Mouse (Mus musculus) CH12.LX (cell line): Measurements from ENCODE around the gene Emc10. TPM values are rescaled to one million over a fixed set of nuclear protein-coding genes. Genes with fewer than 3 reads are reported as not detected.
A peak's percentile ranks its signal among the peaks of the same experiment; 100 is the strongest.

Experiments used
- DNase-seq: peaks from one replicate; pipeline ENCODE4 v3.0.0-alpha.2; 2013; ENCODE audit errors: extremely low read depth
- H3K27ac ChIP-seq: 2 replicates; pipeline ENCODE4 v1.5.1; 2012; ENCODE audit warnings: low read depth, mild to moderate bottlenecking, control low read depth, moderate library complexity; ENCODE audit not compliant: insufficient read depth
- H3K27me3 ChIP-seq: replicated peaks from 2 replicates; pipeline ENCODE3; 2012; ENCODE audit warnings: inconsistent platforms
- H3K36me3 ChIP-seq, 2 experiments: replicated peaks in 1 of 2; 2 replicates each; pipeline versions ENCODE3 to v1.6.1; 2012; ENCODE audit warnings: inconsistent platforms in 1 of 2, low read length in 1 of 2, mild to moderate bottlenecking in 1 of 2, mixed read lengths in 1 of 2, moderate library complexity in 1 of 2; ENCODE audit not compliant: control insufficient read depth in 1 of 2, insufficient read depth in 1 of 2
- H3K4me1 ChIP-seq, 2 experiments: 2 replicates each; pipeline ENCODE4 v1.6.1; 2012; ENCODE audit warnings: inconsistent platforms in 1 of 2, moderate library complexity in 1 of 2; ENCODE audit not compliant: insufficient read depth in 2 of 2, control insufficient read depth in 1 of 2
- H3K4me2 ChIP-seq: 2 replicates; pipeline ENCODE4 v1.6.1; 2012; ENCODE audit warnings: low read depth, mild to moderate bottlenecking, control low read depth; ENCODE audit not compliant: poor library complexity, insufficient read depth, severe bottlenecking
- H3K4me3 ChIP-seq, 3 experiments: fragments of 150-350 bp in 1 of 3; sonication (generic) in 1 of 3; replicated peaks in 1 of 3; 2 replicates each; pipeline versions ENCODE3 to v1.5.1; 2011 to 2012; ENCODE audit warnings: low read depth in 2 of 3, low read length in 2 of 3, mild to moderate bottlenecking in 2 of 3, moderate library complexity in 2 of 3, control low read depth in 1 of 3, improper control_type of control experiment in 1 of 3, inconsistent platforms in 1 of 3, mixed read lengths in 1 of 3; ENCODE audit not compliant: poor library complexity in 1 of 3
- H3K79me2 ChIP-seq: replicated peaks from 2 replicates; pipeline ENCODE4 v1.6.1; 2012; ENCODE audit warnings: mild to moderate bottlenecking, moderate library complexity; ENCODE audit not compliant: control insufficient read depth, poor library complexity, insufficient read depth, severe bottlenecking; ENCODE audit errors: extremely low read depth
- H3K9ac ChIP-seq: 2 replicates; pipeline ENCODE4 v1.6.1; 2012; ENCODE audit warnings: low read depth, mild to moderate bottlenecking, control low read depth, moderate library complexity; ENCODE audit not compliant: insufficient read depth
- H3K9me3 ChIP-seq: replicated peaks from 2 replicates; pipeline ENCODE3; 2012; ENCODE audit warnings: low read length, inconsistent platforms, mixed read lengths
- CHD1 ChIP-seq: IDR thresholded peaks from 2 replicates; pipeline ENCODE4 v1.6.1; 2012; ENCODE audit warnings: low read depth, low read length, improper control_type of control experiment, inconsistent platforms
- CHD2 ChIP-seq: IDR thresholded peaks from 2 replicates; pipeline ENCODE4 v1.6.1; 2011; ENCODE audit warnings: low read length, improper control_type of control experiment
- ELF1 ChIP-seq: IDR thresholded peaks from 2 replicates; pipeline ENCODE4 v1.6.1; 2014; ENCODE audit warnings: low read depth, mild to moderate bottlenecking, inconsistent platforms, low read length, improper control_type of control experiment
- EP300 ChIP-seq: IDR thresholded peaks from 2 replicates; pipeline ENCODE4 v1.6.1; 2011; ENCODE audit warnings: low read length, improper control_type of control experiment
- GABPA ChIP-seq: IDR thresholded peaks from 2 replicates; pipeline ENCODE4 v1.6.1; 2012; ENCODE audit warnings: low read depth, low read length, improper control_type of control experiment, inconsistent platforms; ENCODE audit not compliant: insufficient replicate concordance
- HCFC1 ChIP-seq: IDR thresholded peaks from 2 replicates; pipeline ENCODE4 v1.6.1; 2012; ENCODE audit warnings: low read depth, mild to moderate bottlenecking, inconsistent platforms, low read length, improper control_type of control experiment
- IRF4 ChIP-seq: IDR thresholded peaks from 2 replicates; pipeline ENCODE4 v1.6.1; 2014; ENCODE audit warnings: low read depth, mild to moderate bottlenecking, inconsistent platforms, low read length, improper control_type of control experiment
- JUN ChIP-seq: IDR thresholded peaks from 2 replicates; pipeline ENCODE4 v1.6.1; 2011; ENCODE audit warnings: low read depth, mild to moderate bottlenecking, low read length, improper control_type of control experiment, moderate library complexity; ENCODE audit not compliant: insufficient read depth
- MAFK ChIP-seq: IDR thresholded peaks from 2 replicates; pipeline ENCODE4 v1.6.1; 2011; ENCODE audit warnings: low read length, improper control_type of control experiment; ENCODE audit not compliant: insufficient replicate concordance
- MAX ChIP-seq: IDR thresholded peaks from 2 replicates; pipeline ENCODE4 v1.6.1; 2011; ENCODE audit warnings: low read length, improper control_type of control experiment
- MXI1 ChIP-seq: IDR thresholded peaks from 2 replicates; pipeline ENCODE4 v1.6.1; 2011; ENCODE audit warnings: mild to moderate bottlenecking, low read depth, low read length, improper control_type of control experiment
- MYC ChIP-seq: IDR thresholded peaks from 2 replicates; pipeline ENCODE4 v1.6.1; 2011; ENCODE audit warnings: low read depth, mild to moderate bottlenecking, improper control_type of control experiment, low read length
- NELFE ChIP-seq: IDR thresholded peaks from 2 replicates; pipeline ENCODE4 v1.6.1; 2011; ENCODE audit warnings: low read depth, low read length, improper control_type of control experiment
- PAX5 ChIP-seq: IDR thresholded peaks from 2 replicates; pipeline ENCODE4 v1.6.1; 2012; ENCODE audit warnings: low read length, inconsistent platforms, mixed read lengths
- POLR2A ChIP-seq: IDR thresholded peaks from 2 replicates; pipeline ENCODE4 v1.6.1; 2011; ENCODE audit warnings: low read depth, mild to moderate bottlenecking, improper control_type of control experiment, low read length
- SIN3A ChIP-seq: IDR thresholded peaks from 2 replicates; pipeline ENCODE4 v1.6.1; 2012; ENCODE audit warnings: low read length, improper control_type of control experiment, inconsistent platforms
- TCF12 ChIP-seq: IDR thresholded peaks from 2 replicates; pipeline ENCODE4 v1.6.1; 2014; ENCODE audit warnings: low read depth, mild to moderate bottlenecking, inconsistent platforms, low read length, improper control_type of control experiment
- UBTF ChIP-seq: IDR thresholded peaks from 2 replicates; pipeline ENCODE4 v1.6.1; 2012; ENCODE audit warnings: low read depth, mild to moderate bottlenecking, inconsistent platforms, low read length, improper control_type of control experiment, moderate library complexity
- USF2 ChIP-seq: conservative IDR thresholded peaks from 2 replicates; pipeline ENCODE4 v1.6.1; 2011; ENCODE audit warnings: low read depth, low read length, improper control_type of control experiment
- ZC3H11A ChIP-seq: IDR thresholded peaks from 2 replicates; pipeline ENCODE4 v1.6.1; 2012; ENCODE audit warnings: low read depth, mild to moderate bottlenecking, inconsistent platforms, low read length, improper control_type of control experiment
- ZNF384 ChIP-seq: IDR thresholded peaks from 2 replicates; pipeline ENCODE4 v1.6.1; 2012; ENCODE audit warnings: low read depth, low read length, improper control_type of control experiment, inconsistent platforms
- dilution Hi-C: fragments of 300-500 bp; cut with MboI; formaldehyde crosslinking; loops from 2 replicates; pipeline ENCODE4 v1.14.3; 2020; ENCODE audit warnings: low sequenced_read_pairs; ENCODE audit not compliant: extremely low pct_unique_long_range_greater_than_20kb, extremely low pct_ligation_motif_present
- in situ Hi-C: fragments of 300-500 bp; cut with MboI; formaldehyde crosslinking; loops from 3 replicates; pipeline ENCODE4 v1.14.3; 2019; ENCODE audit warnings: low sequenced_read_pairs, low pct_ligation_motif_present, low pct_unique_long_range_greater_than_20kb, mixed read lengths
- polyA plus RNA-seq: library from polyadenylated mRNA; unstranded; fragments of >175 nt; gene quantifications from 2 replicates; pipeline ENCODE4 v1.2.1, GENCODE M21; 2012; ENCODE audit warnings: low read depth; ENCODE audit not compliant: insufficient read length
- total RNA-seq, 2 experiments: library from RNA; depleted of rRNA; stranded (reverse); fragments of 300-350 nt in 1 of 2; fragments of >200 nt in 1 of 2; gene quantifications; 2 replicates each; pipeline ENCODE4 v1.2.3; 2012 to 2014

Gene Emc10
- total and polyA plus RNA-seq, 3 experiments: 14.4 to 49.1 (median 32.4) TPM

DNA sequence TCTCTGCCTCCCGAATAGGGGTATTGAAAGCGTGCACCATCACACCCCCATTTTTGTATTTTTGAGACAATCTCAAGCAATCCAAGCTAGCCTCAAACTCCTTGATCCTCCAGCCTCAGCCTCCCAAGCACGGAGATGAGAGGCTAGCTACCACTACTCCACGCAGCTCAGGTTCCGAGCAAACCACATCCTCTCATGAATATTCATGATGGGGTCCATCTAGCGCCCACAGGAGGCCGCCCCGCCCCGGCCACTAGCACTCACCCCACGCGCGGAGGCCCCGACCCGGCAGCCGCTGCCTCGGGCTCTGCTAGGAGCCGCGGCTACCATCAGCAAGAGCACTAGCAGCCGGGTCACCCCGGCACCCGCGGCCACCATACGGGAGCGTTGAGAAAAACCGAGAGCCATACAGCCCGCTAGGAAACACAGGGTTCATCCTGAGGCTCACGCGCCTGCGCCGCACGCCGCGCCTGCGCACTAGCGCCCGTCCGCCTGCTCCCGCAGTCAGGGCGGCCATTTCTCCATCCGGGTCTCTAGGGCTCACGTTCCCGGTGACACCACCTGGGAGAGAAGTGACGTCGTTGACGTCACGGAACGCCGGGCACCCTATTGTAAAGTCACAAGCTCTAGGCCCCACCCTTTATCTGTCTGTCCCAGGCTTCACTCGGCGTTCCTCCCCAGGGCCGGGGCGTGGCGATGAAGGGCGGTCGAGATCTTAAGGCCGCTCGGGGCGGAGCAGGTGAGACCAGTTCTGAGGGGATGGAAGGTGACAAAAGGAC is at the start of gene Emc10, which contains the start of gene Fam71e1 (continued):
- TF ChIP-seq HCFC1 (peak; percentile 78), POLR2A (peak; percentile 96)

GRCm38 (mm10) chr7:44543071-44543470 is 46.7 kb upstream of the Emc10 start:
- H3K79me2 ChIP-seq: peaks cover 10% of the 10 kb centered on the region; the same call in 1 of the 2 replicates
- H3K36me3 ChIP-seq: peaks cover 54 to 75% of the 10 kb centered on the region in 2 experiments
- no peak for DNase-seq
- no peak overlapping the region for H3K4me3 ChIP-seq
- no peak overlapping the region for H3K9ac ChIP-seq
- H3K27me3 ChIP-seq: no peaks in the 10 kb centered on the region
- peaks cover 12 to 54% of the 10 kb centered on the region in 2 experiments for H3K4me1 ChIP-seq
- no peak overlapping the region for H3K27ac ChIP-seq
- dilution Hi-C loops: no loop called here
- H3K4me2 ChIP-seq: no peak overlapping the region
- in situ Hi-C loops: no loop called here
- TF ChIP-seq ZC3H11A (no peak), CHD2 (no peak), IRF4 (no peak), TCF12 (no peak), MAFK (no peak), MXI1 (no peak), CHD1 (no peak), JUN (no peak), MAX (no peak), GABPA (no peak), PAX5 (no peak), ZNF384 (no peak), NELFE (no peak), EP300 (no peak), SIN3A (no peak)
- H3K9me3 ChIP-seq: peaks cover 3% of the 10 kb centered on the region

- Histone ChIP-seq H3K9ac (no peak overlapping the region), H3K4me1 (peaks cover 12 to 57% of the 10 kb centered on the region in 2 experiments), H3K79me2 (peaks cover 7% of the 10 kb centered on the region; the same call in 1 of the 2 replicates), H3K4me2 (no peak overlapping the region), H3K27me3 (no peaks in the 10 kb centered on the region), H3K36me3 (peaks cover 58 to 80% of the 10 kb centered on the region in 2 experiments), H3K27ac (no peak overlapping the region), H3K9me3 (peaks cover 3% of the 10 kb centered on the region)
- dilution Hi-C loops (no loop called here), in situ Hi-C loops (no loop called here)
- no peak for DNase-seq
- TF ChIP-seq USF2 (no peak), POLR2A (no peak), SIN3A (no peak), MAFK (no peak), MYC (no peak), ZC3H11A (no peak), ELF1 (no peak), UBTF (no peak), GABPA (no peak), PAX5 (no peak), TCF12 (no peak), ZNF384 (no peak)
- TF ChIP-seq, all 38 proteins: peak for 0
- no peak overlapping the region for H3K4me3 ChIP-seq
Measured at GRCm38 (mm10) chr7:44542555-44542954, 46.2 kb upstream of the Emc10 start.
